Mouse (Mus musculus) gastrocnemius, postnatal 4 days (tissue): ENCODE data around the gene Crim1. TPM values are rescaled to one million over a fixed set of nuclear protein-coding genes. Genes with fewer than 3 reads are reported as not detected.

ENCODE experiments used
- DNase-seq, 2 experiments: peaks; one replicate each; pipeline ENCODE4 v3.0.0; 2021 to 2022; ENCODE audit warnings: low spot score in 2 of 2, mixed read lengths in 2 of 2
- total RNA-seq, 2 experiments: library from RNA; stranded (reverse); gene quantifications; 2 replicates each; pipeline ENCODE4 v1.2.3; 2021

Gene Crim1
- total RNA-seq, 2 experiments from 2014 or later: 21.1 to 26.8 TPM

- no peak for DNase-seq
Observed at GRCm38 (mm10) chr17:78322369-78323335, 122.6 kb downstream of the Crim1 start.

- DNase-seq: no peak
Observed at GRCm38 (mm10) chr17:78325761-78326332, 125.8 kb downstream of the Crim1 start.

GRCm38 (mm10) chr17:78326381-78326780 is 126.3 kb downstream of the Crim1 start:
- no peak for DNase-seq

GRCm38 (mm10) chr17:78327187-78327586 is 127.1 kb downstream of the Crim1 start:
- no peak for DNase-seq

- DNase-seq: no peak
Observed at GRCm38 (mm10) chr17:78328287-78328686, 128.2 kb downstream of the Crim1 start.

GRCm38 (mm10) chr17:78331438-78331837 is 131.4 kb downstream of the Crim1 start:
- no peak for DNase-seq

- DNase-seq: no peak
Observed at GRCm38 (mm10) chr17:78333275-78333674, 133.2 kb downstream of the Crim1 start.

GRCm38 (mm10) chr17:78335250-78335649 is 135.2 kb downstream of the Crim1 start:
- no peak for DNase-seq

GRCm38 (mm10) chr17:78343688-78344087 is 143.6 kb downstream of the Crim1 start:
- no peak for DNase-seq

- no peak for DNase-seq
Observed at GRCm38 (mm10) chr17:78347111-78347801, 147.2 kb downstream of the Crim1 start.

GRCm38 (mm10) chr17:78351676-78352499 is 151.8 kb downstream of the Crim1 start:
- no peak for DNase-seq

GRCm38 (mm10) chr17:78352500-78352855 is 152.4 kb downstream of the Crim1 start:
- no peak for DNase-seq

- no peak for DNase-seq
Observed at GRCm38 (mm10) chr17:78354411-78354810, 154.4 kb downstream of the Crim1 start.

- DNase-seq: no peak
Observed at GRCm38 (mm10) chr17:78354871-78355270, 154.8 kb downstream of the Crim1 start.

GRCm38 (mm10) chr17:78355611-78356010 is 155.6 kb downstream of the Crim1 start:
- DNase-seq: no peak

- DNase-seq: no peak
Observed at GRCm38 (mm10) chr17:78357753-78358152, 157.7 kb downstream of the Crim1 start.

- DNase-seq: no peak
Observed at GRCm38 (mm10) chr17:78358251-78358726, 158.2 kb downstream of the Crim1 start.

- no peak for DNase-seq
Observed at GRCm38 (mm10) chr17:78361939-78362728, 162.1 kb downstream of the Crim1 start.

- DNase-seq: no peak
Observed at GRCm38 (mm10) chr17:78364555-78365302, 164.7 kb downstream of the Crim1 start.
